Mouse (Mus musculus): Measurements from ENCODE around the gene Pcsk5.

The Pcsk5 gene

DNA sequence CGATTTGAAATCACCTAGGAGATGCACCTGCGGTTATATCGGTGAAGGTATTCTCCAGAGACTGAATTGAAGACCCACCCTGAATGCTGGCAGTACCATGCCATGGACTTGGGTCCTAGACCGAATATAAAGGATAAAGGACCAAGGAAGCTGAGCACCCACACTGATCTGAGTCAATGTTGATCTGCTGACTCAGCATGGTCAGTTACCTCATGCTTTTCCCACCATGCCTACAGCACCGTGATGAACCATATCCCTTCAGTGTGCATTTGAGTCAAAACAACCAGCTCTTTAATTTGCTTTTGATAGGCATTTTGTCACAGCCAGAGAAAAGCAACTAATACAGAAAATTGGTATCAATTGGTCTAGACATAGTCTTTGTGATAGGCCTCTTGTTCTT is 262.9 kb downstream of the Pcsk5 start:
- no peak for DNase-seq (ENCODE audit: low read depth, low spot score)

- no peak for DNase-seq (ENCODE audit: low read depth, low spot score)
Observed at GRCm38 (mm10) chr19:17572315-17572714, 265.1 kb downstream of the Pcsk5 start.

- DNase-seq (ENCODE audit: low read depth, low spot score): no peak
Observed at GRCm38 (mm10) chr19:17570936-17571335, 266.5 kb downstream of the Pcsk5 start.

GRCm38 (mm10) chr19:17567264-17567663 is 270.2 kb downstream of the Pcsk5 start:
- DNase-seq (ENCODE audit: low read depth, low spot score): no peak

GRCm38 (mm10) chr19:17566097-17566496 is 271.3 kb downstream of the Pcsk5 start:
- DNase-seq (ENCODE audit: low read depth, low spot score): no peak

DNA sequence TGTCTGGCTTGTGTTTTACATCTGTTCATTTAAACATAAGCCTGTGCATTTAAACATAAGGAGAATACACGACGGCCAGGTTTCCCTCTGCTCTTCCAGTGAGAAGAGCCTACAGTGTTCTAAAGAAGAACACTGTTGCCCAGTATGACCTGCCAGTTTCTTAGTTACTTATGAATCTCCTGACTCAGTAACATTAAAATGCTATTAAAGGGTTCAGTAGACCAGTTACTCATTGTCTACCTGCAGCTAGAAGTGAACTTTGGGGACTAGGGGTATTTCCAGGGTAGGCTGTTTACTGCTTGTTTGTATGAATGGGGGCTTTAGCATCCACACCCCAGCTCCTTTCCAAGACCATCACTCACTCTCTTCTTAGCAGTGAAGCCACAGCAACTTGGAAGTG is 278.7 kb downstream of the Pcsk5 start:
- DNase-seq (ENCODE audit: low read depth, low spot score): no peak

- DNase-seq (ENCODE audit: low read depth, low spot score): no peak
Observed at GRCm38 (mm10) chr19:17555159-17555558, 282.3 kb downstream of the Pcsk5 start.

GRCm38 (mm10) chr19:17554571-17554970 is 282.9 kb downstream of the Pcsk5 start:
- DNase-seq (ENCODE audit: low read depth, low spot score): no peak

DNA sequence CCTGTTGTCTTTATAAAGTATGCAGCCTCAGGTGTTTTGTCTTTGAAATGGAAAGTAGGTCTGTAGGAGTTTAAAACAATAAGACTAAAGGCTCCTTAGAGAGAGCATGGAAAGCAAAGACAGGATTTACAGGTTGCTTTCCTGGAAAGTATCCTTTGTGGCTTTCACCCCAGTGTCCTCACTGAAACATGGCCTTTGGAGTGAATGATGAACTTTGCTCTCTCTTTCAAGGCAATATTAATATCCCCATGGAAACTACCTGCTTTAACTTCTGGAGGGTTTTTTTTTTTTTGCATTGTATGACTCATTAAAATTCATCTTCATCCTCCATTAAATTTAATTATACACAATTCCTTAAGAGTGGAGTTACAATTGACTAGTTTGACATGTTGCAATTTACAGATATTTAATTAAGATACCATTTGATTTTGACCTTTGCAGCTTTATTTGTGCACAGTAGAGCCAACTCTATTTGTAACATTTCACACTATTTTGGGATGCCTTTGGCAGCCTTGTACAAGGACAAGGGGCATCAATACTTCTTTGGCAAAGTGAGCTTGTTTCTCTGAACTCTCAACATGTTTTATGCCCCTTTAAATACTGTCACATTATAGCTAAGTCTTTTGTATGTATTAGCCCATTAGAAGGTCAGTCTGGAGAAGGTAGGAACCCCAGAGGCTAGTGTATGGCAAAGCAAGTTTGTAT is 283.9 kb downstream of the Pcsk5 start:
- DNase-seq (ENCODE audit: low read depth, low spot score): no peak

DNA sequence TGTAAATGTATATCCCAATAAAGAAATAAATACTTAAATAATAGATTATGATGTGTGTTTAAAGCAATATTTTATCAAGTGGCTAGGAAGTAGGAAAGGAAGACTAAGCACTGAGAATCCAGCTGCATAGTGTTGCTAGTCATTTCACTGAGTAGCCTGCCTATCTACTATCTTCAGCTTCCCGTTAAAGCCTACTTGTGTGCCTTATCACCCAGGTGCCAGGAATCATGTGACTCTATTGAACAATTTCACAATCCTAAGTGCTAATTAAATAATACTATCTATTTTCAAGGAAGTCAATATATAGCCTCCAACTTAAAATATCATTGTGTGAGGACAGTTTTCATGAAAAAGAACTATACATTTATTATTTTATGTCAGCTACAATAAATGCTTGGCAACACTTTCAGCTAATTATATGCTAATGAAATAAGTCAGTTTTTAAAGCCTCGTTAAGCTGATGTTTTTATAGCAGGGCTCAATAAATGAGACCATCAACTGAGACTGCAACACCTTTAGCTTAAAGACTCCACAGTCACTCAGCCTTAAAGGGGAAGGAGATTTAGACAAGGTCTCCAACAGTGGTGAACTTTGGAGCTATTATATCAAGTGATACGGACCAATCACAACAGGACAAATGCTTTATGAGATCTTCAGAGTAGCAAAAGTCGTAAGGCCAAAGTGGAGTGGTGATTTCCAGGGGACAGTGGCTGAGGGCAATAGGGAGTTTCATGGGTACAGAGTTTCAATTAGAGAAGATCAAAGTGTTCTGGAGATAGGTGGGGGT is 308.5 kb downstream of the Pcsk5 start:
- no peak for DNase-seq (ENCODE audit: low read depth, low spot score)

- DNase-seq (ENCODE audit: low read depth, low spot score): no peak
Observed at GRCm38 (mm10) chr19:17525558-17525957, 311.9 kb downstream of the Pcsk5 start.

DNA sequence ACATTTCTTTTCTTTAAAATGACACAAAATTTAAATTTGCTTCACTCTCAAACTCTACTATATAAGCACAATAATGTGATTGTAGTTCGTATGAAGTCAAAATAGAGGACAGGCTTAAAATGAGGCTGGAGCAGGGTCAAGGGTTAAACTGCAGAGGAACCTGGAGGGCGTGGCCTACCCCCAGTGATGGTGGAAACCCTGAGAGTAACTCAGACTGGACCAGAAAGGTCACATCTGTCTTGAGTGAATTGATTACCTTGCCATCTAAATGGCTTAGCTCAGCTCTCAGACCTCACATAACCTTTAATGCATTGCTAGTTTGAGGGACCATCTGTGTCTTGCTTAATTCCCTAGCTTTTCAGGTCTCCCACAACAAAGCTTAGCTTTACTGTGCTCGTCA is 323.0 kb downstream of the Pcsk5 start:
- DNase-seq (ENCODE audit: low read depth, low spot score): no peak

DNA sequence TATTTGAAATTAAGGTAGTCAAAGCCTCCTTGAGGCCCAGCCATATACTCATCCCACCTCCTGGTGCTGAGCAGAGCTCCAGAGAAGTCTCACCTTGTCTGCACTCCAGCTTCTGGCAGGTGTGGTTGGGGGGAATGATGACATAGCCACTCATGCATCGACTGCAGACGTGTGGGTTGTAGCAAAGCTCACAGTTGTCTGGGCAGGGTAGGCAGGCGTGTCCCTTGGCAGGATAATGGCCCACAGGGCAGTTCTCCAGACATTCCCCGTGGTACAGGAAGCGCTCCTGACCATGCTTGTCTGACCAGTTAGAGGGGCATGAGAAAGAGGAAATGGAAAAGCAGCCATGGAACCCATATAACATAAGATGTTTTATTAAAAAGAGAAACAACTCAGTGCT is 326.1 kb downstream of the Pcsk5 start:
- no peak for DNase-seq (ENCODE audit: low read depth, low spot score)

DNA sequence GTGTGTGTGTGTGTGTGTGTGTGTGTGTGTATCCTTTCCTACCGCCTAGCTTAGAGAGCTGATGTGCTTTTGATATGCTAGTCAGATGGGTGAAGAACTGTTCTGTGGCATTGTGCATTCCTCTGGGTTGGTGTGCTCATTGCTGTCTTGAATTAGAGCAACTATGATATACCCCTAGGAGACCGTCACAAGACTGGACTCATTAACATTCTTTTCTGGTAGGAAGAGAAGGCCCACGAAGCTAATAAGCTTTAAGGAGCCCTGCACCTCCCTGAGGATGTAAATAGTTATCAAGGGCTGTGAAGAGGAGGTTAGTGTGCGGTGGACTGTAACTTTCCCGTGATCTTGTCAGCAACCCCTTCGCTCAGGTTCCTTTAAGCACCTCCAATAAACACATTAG is 333.2 kb downstream of the Pcsk5 start:
- DNase-seq (ENCODE audit: low read depth, low spot score): no peak

DNA sequence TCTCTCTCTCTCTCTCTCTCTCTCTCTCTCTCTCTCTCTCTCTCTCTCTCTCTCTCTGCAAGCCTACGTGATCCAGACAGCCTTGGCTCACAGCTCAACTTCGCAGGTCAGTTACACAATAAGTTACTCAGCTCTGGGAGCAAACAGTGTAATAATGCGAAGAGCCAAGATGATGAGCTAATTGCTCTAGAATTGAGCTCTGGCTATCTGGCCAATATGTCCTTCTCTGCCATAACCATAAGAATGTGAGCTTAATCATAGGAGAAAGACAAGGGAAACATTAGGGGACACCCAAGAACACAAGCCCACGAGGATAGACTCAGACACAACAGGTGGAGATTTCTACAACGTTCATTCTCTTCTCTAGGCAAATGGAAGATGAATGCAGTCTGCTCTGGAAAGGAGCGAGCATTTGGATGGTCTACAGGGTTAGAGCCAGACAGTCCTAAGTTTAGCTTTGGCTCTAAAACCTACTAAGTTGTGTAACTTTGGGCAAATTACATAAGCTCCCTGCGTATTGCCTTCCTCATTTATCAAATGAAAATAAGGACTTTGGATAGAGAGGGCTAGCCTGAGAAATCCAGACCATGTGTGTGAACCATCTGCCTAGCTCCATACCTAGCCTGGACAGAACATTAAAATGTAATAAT is 338.7 kb downstream of the Pcsk5 start:
- DNase-seq (ENCODE audit: low read depth, low spot score): no peak

DNA sequence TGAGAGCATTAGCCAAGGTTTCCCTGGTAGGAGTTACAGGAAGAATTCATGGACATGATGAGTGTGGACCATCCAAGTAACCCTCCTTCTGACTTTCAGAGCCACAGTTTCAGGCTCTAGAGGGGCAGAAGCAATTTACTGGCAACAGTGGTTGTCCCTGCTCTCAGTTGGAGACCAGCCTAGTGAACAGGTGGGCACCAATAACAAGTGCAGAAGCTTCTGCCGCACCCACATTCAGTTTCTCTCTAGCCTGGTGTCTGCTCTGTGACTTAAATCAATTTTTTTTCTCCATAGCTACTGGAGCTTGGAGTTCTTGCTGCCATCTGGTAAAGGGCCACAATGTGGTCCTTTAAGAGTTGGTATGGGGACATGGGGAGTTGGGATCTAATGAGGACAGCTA is 341.3 kb downstream of the Pcsk5 start:
- no peak for DNase-seq (ENCODE audit: low read depth, low spot score)

- no peak for DNase-seq (ENCODE audit: low read depth, low spot score)
Observed at GRCm38 (mm10) chr19:17491822-17492544, 345.4 kb downstream of the Pcsk5 start.

DNA sequence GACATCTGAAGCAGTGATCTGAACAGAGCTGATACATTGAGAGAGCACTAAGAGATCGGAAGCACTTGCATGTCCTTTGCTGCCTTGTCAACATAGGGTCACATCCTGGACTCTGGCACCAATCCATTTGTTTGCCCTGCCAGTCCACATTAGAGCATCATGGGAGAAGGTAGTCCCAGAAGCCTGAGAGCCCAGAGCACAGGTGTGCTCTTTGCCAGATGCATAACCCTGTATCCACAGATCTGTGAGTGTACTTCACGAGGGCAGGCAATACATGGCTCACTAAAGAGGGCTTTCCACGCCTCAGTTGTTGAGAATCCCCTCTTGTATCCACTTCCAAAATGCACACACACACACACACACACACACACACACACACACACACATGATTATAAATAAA is 346.1 kb downstream of the Pcsk5 start:
- no peak for DNase-seq (ENCODE audit: low read depth, low spot score)

GRCm38 (mm10) chr19:17489866-17490141 is 347.6 kb downstream of the Pcsk5 start:
- DNase-seq (ENCODE audit: low read depth, low spot score): no peak

DNA sequence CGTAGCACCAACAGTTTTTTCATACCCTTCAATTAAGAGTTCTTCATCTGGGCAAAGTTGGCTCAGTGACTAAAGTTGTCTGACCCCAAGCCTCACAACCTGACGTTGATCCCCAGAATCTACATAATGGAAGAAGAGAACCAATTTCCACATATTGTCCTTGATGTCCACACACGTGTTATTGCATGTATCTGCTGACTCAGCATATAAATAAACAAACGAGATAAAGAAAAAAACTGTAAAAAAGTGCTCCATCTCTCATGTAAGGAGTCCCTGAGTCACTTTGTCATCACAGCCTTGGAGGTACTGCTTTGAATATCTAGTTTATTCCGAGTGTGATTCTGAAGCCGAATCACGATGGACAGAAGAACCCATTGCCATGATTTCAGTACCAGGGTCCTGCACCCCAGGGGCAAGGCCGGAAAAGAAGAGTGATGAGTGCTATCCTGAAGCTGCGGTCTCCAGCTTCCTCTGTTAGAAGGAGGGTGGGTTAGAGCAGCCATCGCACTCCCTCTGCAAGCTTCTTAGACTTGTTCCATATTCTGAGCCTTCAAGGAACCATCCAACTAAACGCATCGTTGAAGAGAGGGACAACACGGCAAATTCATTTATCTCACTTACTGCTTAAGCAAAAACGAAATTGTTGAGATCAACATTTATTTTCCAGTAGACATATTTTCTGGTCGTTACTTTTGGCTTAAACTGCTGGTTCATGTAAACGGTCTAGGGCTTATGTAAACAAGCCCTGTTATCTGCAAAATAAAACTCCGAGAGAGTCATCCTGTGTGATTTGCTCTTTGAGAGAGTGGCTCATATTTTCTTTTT is 348.2 kb downstream of the Pcsk5 start:
- DNase-seq (ENCODE audit: low read depth, low spot score): no peak

DNA sequence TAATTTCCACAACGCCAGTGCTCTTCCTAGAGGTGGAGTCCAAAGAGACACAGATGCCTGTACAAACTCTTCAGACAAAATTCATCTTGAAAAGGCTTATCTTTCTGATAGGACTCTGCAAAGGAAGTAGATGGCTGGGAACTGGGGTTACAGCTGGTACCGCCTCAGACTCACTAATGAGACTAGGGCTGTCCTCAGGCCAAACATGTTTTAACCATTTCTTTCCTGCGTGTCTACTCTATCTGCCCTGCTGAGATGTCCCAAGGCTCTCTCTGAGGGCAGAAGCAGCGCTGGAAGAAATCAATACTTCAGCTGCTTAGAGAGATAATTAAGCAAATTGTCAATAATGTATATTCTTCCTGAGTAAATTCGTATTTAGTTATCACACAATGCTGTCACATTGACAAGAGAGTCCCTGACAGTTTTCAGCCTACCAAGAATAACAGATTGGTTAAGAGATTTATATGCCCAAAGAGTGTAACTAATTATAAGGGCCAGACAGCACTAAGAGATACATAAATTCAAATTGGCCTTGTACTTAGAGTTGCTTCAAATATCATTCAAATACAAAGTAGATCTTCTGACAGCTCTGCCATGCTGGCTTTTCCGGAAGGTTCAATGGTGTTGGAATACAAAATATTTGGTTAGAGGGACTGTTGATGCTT is 355.2 kb downstream of the Pcsk5 start:
- DNase-seq (ENCODE audit: low read depth, low spot score): no peak

All from CD4-positive, CD25-positive, alpha-beta regulatory T cell, adult 2 months (primary cell).